Mouse (Mus musculus) kidney, embryonic 16.5 days (tissue): ENCODE measurements around the gene Hs6st3. TPM values are rescaled to one million over a fixed set of nuclear protein-coding genes. Genes with fewer than 3 reads are reported as not detected.

ENCODE experiments used
- ATAC-seq: fragments of 200-750 bp; cut with Nextera tagmentation; 2 replicates; pipeline ENCODE4 v1.8.0; 2017; ENCODE audit warnings: moderate TSS enrichment; ENCODE audit not compliant: low FRiP score, low TSS enrichment
- H3K27ac ChIP-seq: fragments of 300-500 bp; sonication (generic); 2 replicates; pipeline ENCODE4 v1.5.1; 2014; ENCODE audit warnings: low read length
- H3K27me3 ChIP-seq: fragments of 300-500 bp; sonication (generic); 2 replicates; pipeline ENCODE4 v1.6.1; 2014; ENCODE audit warnings: low read length, control low read depth, mixed read lengths; ENCODE audit not compliant: insufficient read depth
- H3K36me3 ChIP-seq: fragments of 300-500 bp; sonication (generic); 2 replicates; pipeline ENCODE4 v1.6.1; 2014; ENCODE audit warnings: low read length, control low read depth, mixed read lengths; ENCODE audit not compliant: insufficient read depth
- H3K4me1 ChIP-seq: fragments of 300-500 bp; sonication (generic); 2 replicates; pipeline ENCODE4 v1.6.1; 2014; ENCODE audit warnings: low read length, control low read depth, mixed read lengths; ENCODE audit not compliant: insufficient read depth
- H3K4me2 ChIP-seq: fragments of 300-500 bp; sonication (generic); replicated peaks from 2 replicates; pipeline ENCODE4 v1.6.1; 2014; ENCODE audit warnings: low read depth, low read length
- H3K4me3 ChIP-seq: fragments of 300-500 bp; sonication (generic); 2 replicates; pipeline ENCODE4 v1.5.1; 2014; ENCODE audit warnings: mild to moderate bottlenecking, low read length
- H3K9ac ChIP-seq: fragments of 300-500 bp; sonication (generic); replicated peaks from 2 replicates; pipeline ENCODE4 v1.6.1; 2014; ENCODE audit warnings: low read length
- H3K9me3 ChIP-seq: fragments of 300-500 bp; sonication (generic); 2 replicates; pipeline ENCODE4 v1.6.1; 2016; ENCODE audit warnings: low read length, control low read depth
- WGBS: fragments of 180-500 bp; shearing (Covaris S2); extraction: QIAGEN DNeasy Blood & Tissue Kit; methylation state at CpG from one replicate; pipeline ENCODE4 v1.1.7; 2014; 5-methylcytosine and 5-hydroxymethylcytosine counted together
- polyA plus RNA-seq: library from polyadenylated mRNA; unstranded; fragments of >200 nt; fragmentation: Nextera tagmentation; extraction: Ambion mirVana; gene quantifications from 2 replicates; pipeline ENCODE4 v1.2.1, GENCODE M21; 2015

Hs6st3 gene
- polyA plus RNA-seq, 1 experiment from 2014 or later: 0.09 TPM

DNA sequence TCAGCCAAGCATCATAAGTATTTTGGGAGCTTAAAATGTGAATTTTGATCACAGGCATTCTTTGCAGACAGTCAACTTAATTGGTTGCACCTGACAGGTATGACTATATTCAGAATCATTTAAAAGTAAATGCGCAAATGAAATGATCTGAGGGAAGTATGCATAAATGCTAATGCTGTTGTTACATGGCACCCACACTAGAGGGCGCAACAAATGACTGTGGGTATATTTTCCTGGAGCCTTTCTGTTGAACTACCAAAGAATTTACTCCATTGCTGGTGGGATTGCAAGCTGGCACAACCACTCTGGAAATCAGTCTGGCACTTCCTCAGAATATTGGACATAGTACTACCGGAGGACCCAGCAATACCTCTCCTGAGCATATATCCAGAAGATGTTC lies 145.8 kb downstream of the Hs6st3 start:
- no peak overlapping the region for H3K27ac ChIP-seq
- WGBS: 88% methylated on average over 3 of the region's 3 CpGs
- H3K4me3 ChIP-seq: no peak overlapping the region
- no peaks in the 10 kb centered on the region for H3K9me3 ChIP-seq
- no peak overlapping the region for H3K4me2 ChIP-seq
- H3K36me3 ChIP-seq: no peaks in the 10 kb centered on the region
- ATAC-seq: no peak
- no peaks in the 10 kb centered on the region for H3K4me1 ChIP-seq
- H3K27me3 ChIP-seq: no peaks in the 10 kb centered on the region
- no peak overlapping the region for H3K9ac ChIP-seq

DNA sequence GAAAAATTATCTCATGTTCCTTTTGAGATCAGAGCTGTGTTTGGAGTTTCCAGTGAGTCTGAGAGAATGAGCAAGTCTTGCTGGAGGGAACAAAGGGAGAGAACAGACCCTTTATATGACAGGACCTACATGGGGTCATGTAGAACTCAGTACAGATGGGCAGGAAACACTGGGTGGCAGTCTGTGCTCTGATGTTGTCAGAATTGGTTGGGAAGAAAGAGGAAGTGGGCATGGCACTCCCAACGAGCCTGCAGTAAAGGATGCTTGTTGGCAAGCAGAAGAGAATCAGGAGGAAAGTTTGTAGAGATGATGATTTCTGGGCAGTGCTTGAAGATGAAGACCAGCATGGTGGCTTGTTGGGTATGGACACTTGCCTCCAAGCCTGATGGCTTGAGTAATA lies 151.5 kb downstream of the Hs6st3 start:
- Histone ChIP-seq H3K27ac (no peak overlapping the region), H3K27me3 (no peaks in the 10 kb centered on the region), H3K9ac (no peak overlapping the region), H3K36me3 (no peaks in the 10 kb centered on the region), H3K4me3 (no peak overlapping the region), H3K4me1 (no peaks in the 10 kb centered on the region), H3K4me2 (no peak overlapping the region), H3K9me3 (no peaks in the 10 kb centered on the region)
- ATAC-seq: no peak
- WGBS: 35% methylated on average over 1 of the region's 1 CpGs

DNA sequence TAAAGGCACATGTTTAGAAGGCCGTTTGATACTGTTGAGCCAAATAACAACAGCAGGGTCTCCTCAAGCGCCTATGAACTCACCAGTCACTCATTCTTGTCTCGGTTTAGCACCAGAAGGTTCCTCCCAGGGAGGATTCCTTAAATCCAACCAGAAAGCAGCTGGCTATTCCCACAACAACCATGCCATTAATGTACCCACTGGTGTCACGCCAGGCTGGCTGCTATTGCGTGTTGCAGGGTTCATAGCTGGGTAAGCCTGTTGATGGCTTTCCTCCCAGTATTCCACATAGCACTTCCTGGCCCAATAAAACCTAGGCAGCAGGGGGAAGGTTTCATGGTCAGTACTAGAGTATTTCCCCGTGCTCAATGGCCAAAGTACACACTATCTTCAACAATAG lies 155.9 kb downstream of the Hs6st3 start:
- Histone ChIP-seq H3K36me3 (no peaks in the 10 kb centered on the region), H3K4me1 (no peaks in the 10 kb centered on the region), H3K9ac (no peak overlapping the region), H3K4me3 (no peak overlapping the region), H3K9me3 (no peaks in the 10 kb centered on the region), H3K27me3 (no peaks in the 10 kb centered on the region), H3K27ac (no peak overlapping the region), H3K4me2 (no peak overlapping the region)
- 77% methylated on average over 6 of the region's 6 CpGs for WGBS
- ATAC-seq: no peak

DNA sequence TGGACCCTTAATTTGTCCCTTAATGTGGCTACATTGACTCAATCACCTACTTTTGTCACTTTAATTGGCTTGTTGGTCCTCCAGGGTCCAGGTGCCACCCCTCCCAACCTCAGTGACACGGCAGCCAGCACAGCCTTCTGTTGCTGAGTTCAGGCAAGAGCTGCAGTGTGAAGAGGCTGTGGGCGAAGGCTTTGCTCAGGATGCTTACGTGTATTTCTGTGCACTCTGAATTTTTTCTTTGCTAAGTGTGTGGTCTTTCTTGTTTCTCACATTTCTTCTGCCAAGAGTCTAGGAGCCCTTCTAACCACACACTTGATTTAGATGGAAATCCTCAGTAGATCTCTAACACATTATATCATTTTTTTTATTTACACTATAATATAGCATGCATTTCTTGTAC lies 168.3 kb downstream of the Hs6st3 start:
- ATAC-seq: no peak
- WGBS: 72% methylated on average over 3 of the region's 3 CpGs
- no peak overlapping the region for H3K4me2 ChIP-seq
- no peaks in the 10 kb centered on the region for H3K27me3 ChIP-seq
- no peaks in the 10 kb centered on the region for H3K4me1 ChIP-seq
- no peak overlapping the region for H3K4me3 ChIP-seq
- no peak overlapping the region for H3K27ac ChIP-seq
- no peaks in the 10 kb centered on the region for H3K36me3 ChIP-seq
- no peak overlapping the region for H3K9ac ChIP-seq
- H3K9me3 ChIP-seq: no peaks in the 10 kb centered on the region

DNA sequence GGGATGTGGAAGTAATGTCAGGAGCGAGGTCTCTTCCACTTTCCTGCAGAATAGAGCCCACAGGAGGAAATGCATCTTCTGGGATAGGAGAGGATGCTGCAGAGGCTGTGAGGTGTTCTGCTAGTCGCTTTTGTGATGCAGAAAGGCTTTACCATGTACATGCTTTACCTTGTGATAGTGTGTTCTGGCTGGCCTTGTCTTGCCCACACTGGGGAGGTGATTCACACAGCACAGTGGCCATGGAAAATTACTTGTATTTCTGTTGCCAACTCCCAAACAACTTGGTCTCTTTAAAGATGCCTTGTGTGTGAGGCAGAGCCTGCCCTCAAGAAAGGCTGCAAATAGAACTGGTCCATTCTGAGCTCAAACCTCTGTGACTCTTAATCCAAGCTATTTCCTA lies 180.2 kb downstream of the Hs6st3 start:
- ATAC-seq: no peak
- H3K4me2 ChIP-seq: no peak overlapping the region
- WGBS: 88% methylated on average over 2 of the region's 2 CpGs
- no peak overlapping the region for H3K27ac ChIP-seq
- no peak overlapping the region for H3K4me3 ChIP-seq
- H3K4me1 ChIP-seq: no peaks in the 10 kb centered on the region
- H3K27me3 ChIP-seq: no peaks in the 10 kb centered on the region
- H3K9me3 ChIP-seq: no peaks in the 10 kb centered on the region
- no peaks in the 10 kb centered on the region for H3K36me3 ChIP-seq
- no peak overlapping the region for H3K9ac ChIP-seq

DNA sequence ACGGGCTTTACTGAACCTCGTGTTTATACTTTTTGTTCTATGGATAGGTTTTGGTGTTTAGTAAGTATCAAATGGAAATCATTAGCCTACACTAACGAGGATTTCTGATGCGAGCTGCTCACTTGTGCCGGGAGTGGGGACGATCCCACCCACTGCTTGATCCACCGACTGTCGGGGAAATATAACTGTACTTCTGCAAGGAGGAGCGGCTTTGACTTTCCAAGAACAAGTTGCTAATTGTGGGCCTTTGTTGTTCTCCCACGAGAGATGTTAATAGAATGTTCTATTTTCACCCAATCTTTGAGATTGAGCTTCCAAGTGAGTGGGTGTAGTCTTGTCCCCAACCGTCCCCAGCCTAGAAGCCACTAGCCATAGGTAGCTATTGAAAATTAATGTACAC lies 209.1 kb downstream of the Hs6st3 start:
- no peak overlapping the region for H3K27ac ChIP-seq
- H3K9me3 ChIP-seq: no peaks in the 10 kb centered on the region
- no peak overlapping the region for H3K4me3 ChIP-seq
- no peak for ATAC-seq
- no peak overlapping the region for H3K4me2 ChIP-seq
- H3K36me3 ChIP-seq: no peaks in the 10 kb centered on the region
- no peak overlapping the region for H3K9ac ChIP-seq
- no peaks in the 10 kb centered on the region for H3K27me3 ChIP-seq
- no peaks in the 10 kb centered on the region for H3K4me1 ChIP-seq
- WGBS: 83% methylated on average over 11 of the region's 11 CpGs

DNA sequence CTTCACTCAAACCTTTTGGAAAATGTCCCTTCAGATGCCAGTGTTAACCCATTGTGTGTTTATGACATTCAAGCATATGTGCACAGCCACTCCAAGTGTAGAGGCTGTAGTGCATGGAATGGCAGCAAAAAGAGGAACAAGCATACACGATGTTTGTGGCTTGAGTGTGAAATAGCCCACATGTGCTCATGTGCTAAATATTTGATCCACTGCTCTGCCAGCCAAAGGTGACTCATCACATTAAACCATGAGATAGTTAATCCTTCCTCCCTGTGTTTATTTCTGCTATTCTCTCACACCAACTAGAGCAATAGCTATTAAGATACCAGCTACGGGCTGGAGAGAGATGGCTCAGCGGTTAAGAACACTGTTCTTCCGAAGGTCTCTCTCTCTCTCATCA lies 223.3 kb downstream of the Hs6st3 start:
- ATAC-seq: no peak

DNA sequence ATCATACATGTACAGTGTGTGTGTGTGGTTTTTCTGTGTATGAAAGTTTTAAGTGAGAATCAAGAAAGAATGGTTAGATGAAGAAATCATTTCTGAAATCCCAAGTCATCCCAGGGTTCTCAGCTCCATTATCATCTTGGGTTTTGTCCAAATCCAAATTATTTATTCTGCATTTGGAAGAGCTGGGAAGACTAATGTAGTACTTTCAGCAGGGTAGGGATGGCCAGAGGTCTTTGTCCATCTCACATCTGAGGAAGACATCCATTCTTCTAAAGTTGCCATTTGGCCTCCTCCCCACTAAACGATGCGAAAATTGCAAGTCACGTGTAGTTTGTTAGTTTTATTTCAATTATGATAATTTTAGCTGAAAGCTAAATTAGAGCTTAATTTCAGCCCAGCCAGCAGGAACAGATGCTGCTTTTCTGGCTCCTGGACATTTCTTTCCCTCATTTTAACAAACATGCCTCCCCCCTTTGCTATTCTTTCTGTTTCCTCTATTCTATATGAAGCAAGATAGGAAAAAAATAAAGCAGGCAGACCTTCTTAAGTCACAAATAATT lies 229.8 kb downstream of the Hs6st3 start:
- no peak overlapping the region for H3K9ac ChIP-seq
- H3K36me3 ChIP-seq: no peaks in the 10 kb centered on the region
- no peaks in the 10 kb centered on the region for H3K9me3 ChIP-seq
- H3K4me2 ChIP-seq: no peak overlapping the region
- H3K4me3 ChIP-seq: no peak overlapping the region
- WGBS: 84% methylated on average over 3 of the region's 3 CpGs
- ATAC-seq: no peak
- H3K4me1 ChIP-seq: no peaks in the 10 kb centered on the region
- H3K27me3 ChIP-seq: no peaks in the 10 kb centered on the region
- no peak overlapping the region for H3K27ac ChIP-seq

More for the DNA sequence above, 223.3 kb downstream of the Hs6st3 start:
- WGBS: over 99% methylated on average over 4 of the region's 4 CpGs
- Histone ChIP-seq H3K27ac (no peak overlapping the region), H3K36me3 (no peaks in the 10 kb centered on the region), H3K27me3 (no peaks in the 10 kb centered on the region), H3K9ac (no peak overlapping the region), H3K4me2 (no peak overlapping the region), H3K9me3 (no peaks in the 10 kb centered on the region), H3K4me1 (no peaks in the 10 kb centered on the region), H3K4me3 (no peak overlapping the region)

DNA sequence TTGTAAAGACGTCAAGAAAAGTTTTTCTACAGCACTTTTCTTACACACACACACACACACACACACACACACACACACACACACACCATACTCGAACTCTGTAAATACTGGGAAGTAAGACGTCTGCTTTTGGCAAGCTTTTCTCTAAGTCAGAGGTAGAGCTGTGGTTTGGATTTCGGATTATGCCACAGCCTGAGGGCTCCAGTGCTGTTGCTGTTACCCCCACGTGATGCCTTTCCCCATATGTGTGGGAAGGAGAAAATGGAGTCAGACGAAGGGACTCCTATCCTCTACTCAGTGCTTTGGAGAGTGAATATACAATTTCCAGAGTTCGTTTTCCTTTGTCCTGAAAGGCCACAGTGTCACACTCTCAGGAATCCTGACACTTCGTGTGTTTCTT lies 231.1 kb downstream of the Hs6st3 start:
- H3K9ac ChIP-seq: no peak overlapping the region
- no peaks in the 10 kb centered on the region for H3K4me1 ChIP-seq
- no peak overlapping the region for H3K4me3 ChIP-seq
- H3K27me3 ChIP-seq: no peaks in the 10 kb centered on the region
- WGBS: 60% methylated on average over 8 of the region's 8 CpGs
- no peak overlapping the region for H3K27ac ChIP-seq
- H3K36me3 ChIP-seq: no peaks in the 10 kb centered on the region
- no peak for ATAC-seq
- H3K9me3 ChIP-seq: no peaks in the 10 kb centered on the region
- H3K4me2 ChIP-seq: no peak overlapping the region

DNA sequence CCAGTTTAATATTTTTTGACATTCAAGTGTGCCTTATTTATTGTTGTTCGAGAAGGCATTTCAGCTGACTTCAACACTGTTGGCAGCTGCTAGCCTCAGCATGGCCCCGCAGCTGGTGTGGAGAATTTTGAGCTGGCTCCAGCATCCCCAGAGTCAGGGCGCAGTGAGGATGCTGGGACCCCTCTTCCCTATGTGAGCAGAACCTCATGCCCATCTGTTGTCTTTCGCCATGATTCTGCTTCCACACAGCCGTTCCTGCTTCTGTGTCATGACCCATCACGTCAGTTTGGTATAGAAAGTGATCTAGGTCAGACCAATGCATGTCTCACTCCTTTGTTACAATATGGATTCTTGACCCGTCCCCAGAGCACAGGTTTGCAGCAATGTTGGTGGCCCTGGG lies 231.9 kb downstream of the Hs6st3 start:
- Histone ChIP-seq H3K9me3 (no peaks in the 10 kb centered on the region), H3K27ac (no peak overlapping the region), H3K4me1 (no peaks in the 10 kb centered on the region), H3K4me2 (no peak overlapping the region), H3K9ac (no peak overlapping the region), H3K36me3 (no peaks in the 10 kb centered on the region), H3K27me3 (no peaks in the 10 kb centered on the region), H3K4me3 (no peak overlapping the region)
- no peak for ATAC-seq
- 87% methylated on average over 7 of the region's 7 CpGs for WGBS
